In the genomic region with DNA sequence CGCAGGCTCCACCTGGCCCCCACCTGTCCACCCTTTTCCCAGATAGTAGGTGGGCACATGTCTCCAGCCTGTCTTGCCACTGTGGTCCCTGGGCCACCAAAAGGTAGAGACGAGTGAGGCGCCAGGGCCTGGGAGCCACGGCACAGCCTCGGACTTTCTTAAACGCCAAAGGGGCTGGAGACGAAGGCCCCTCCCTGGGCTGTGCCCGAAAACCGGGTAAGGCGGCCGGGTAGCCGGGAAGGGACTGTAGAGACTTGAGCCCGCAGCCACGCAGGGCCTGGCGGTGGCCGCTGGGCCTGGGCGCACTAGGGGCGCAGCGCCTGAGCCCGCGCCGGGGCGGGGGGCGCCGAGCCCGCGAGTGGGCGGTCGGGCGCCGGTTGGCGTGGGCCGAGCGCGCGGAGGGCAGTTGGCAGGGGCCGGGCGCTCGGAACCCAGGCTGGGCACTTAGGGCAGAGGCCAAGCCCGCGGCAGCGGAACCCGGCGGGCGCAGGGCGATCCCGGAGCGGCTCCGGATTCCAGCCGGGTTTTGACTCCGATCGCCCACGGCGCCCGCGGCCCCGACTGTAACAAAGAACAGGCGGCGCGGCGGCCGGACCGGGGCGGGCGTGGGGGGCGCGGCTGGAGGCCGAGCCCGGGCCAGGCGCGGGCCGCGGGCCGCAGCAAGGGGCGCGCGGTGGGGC, we compare ENCODE assay signal across 8 mouse cellular contexts. TPM values are rescaled to one million over a fixed set of nuclear protein-coding genes. Genes with fewer than 3 reads are reported as not detected.
DNase-seq lines count a peak whose midpoint lies in the region; ATAC-seq and TF ChIP-seq lines count a peak whose summit lies in the region.

No protein-coding gene starts in this region.

- H3K9ac ChIP-seq in embryonic facial prominence, embryonic 14.5 days (ENCODE audit: low read depth, low read length) = peak overlapping the region; percentile 99
- peak overlapping the region; percentile 99 for H3K9ac ChIP-seq in limb, embryonic 12.5 days (replicated peaks)
- H3K9ac ChIP-seq in midbrain, embryonic 14.5 days (replicated peaks; ENCODE audit: low read length) = peak overlapping the region; percentile 98

- TF ChIP-seq CTCF in bone marrow, adult 2 months (IDR thresholded peaks at IDR 0.05; ENCODE audit: control insufficient read depth, insufficient read depth, low read length) = no peak

- H3K4me2 ChIP-seq in embryonic facial prominence, embryonic 14.5 days (ENCODE audit: low read depth, low read length) = peak overlapping the region; percentile 76
- H3K4me2 ChIP-seq in limb, embryonic 12.5 days = peak overlapping the region; percentile 77
- H3K4me2 ChIP-seq in midbrain, embryonic 14.5 days (ENCODE audit: low read length) = peak overlapping the region; percentile 76

- peak overlapping the region; percentile 92 for H3K4me3 ChIP-seq in bone marrow, adult 2 months (replicated peaks; ENCODE audit: control insufficient read depth, low read depth, low read length)
- H3K4me3 ChIP-seq in embryonic facial prominence, embryonic 14.5 days (ENCODE audit: low read depth, low read length) = peak overlapping the region; percentile 87
- H3K4me3 ChIP-seq in limb, embryonic 12.5 days (replicated peaks) = peak overlapping the region; percentile 94
- H3K4me3 ChIP-seq in midbrain, embryonic 14.5 days (replicated peaks; ENCODE audit: low read depth, low read length) = peak overlapping the region; percentile 84

- no peaks in the 10 kb centered on the region for H3K9me3 ChIP-seq in embryonic facial prominence, embryonic 14.5 days (ENCODE audit: control insufficient read depth, low read length)
- no peaks in the 10 kb centered on the region for H3K9me3 ChIP-seq in limb, embryonic 12.5 days
- H3K9me3 ChIP-seq in midbrain, embryonic 14.5 days (ENCODE audit: control insufficient read depth, low read length) = no peaks in the 10 kb centered on the region

- H3K36me3 ChIP-seq in embryonic facial prominence, embryonic 14.5 days (ENCODE audit: control insufficient read depth, insufficient read depth, low read length) = no peaks in the 10 kb centered on the region; the same call in 1 of the 2 replicates
- peaks cover 27% of the 10 kb centered on the region; the same call in 1 of the 2 replicates for H3K36me3 ChIP-seq in limb, embryonic 12.5 days
- peaks cover 11% of the 10 kb centered on the region; the same call in 1 of the 2 replicates for H3K36me3 ChIP-seq in midbrain, embryonic 14.5 days (ENCODE audit: control insufficient read depth, insufficient read depth, low read length)

- WGBS in bone marrow, adult 2 months = 1% methylated on average over 76 of the region's 77 CpGs
- 1% methylated on average over 29 of the region's 77 CpGs for WGBS in embryonic facial prominence, embryonic 14.5 days
- WGBS in limb, embryonic 12.5 days = under 1% methylated on average over 68 of the region's 77 CpGs
- under 1% methylated on average over 64 of the region's 77 CpGs for WGBS in midbrain, embryonic 14.5 days

- peak overlapping the region; percentile 97 for H3K27ac ChIP-seq in bone marrow, adult 2 months (ENCODE audit: control insufficient read depth, insufficient read depth, low read depth, low read length, poor library complexity)
- peak overlapping the region; percentile 99 for H3K27ac ChIP-seq in embryonic facial prominence, embryonic 14.5 days (replicated peaks; ENCODE audit: low read depth, low read length)
- H3K27ac ChIP-seq in limb, embryonic 12.5 days = peak overlapping the region; percentile 99
- peak overlapping the region; percentile 100 for H3K27ac ChIP-seq in midbrain, embryonic 14.5 days (replicated peaks; ENCODE audit: low read depth, low read length)

- H3K4me1 ChIP-seq in bone marrow, adult 2 months (ENCODE audit: control insufficient read depth, insufficient read depth, low read length) = peaks cover 7% of the 10 kb centered on the region
- H3K4me1 ChIP-seq in embryonic facial prominence, embryonic 14.5 days (ENCODE audit: control insufficient read depth, insufficient read depth, low read length) = peaks cover 11% of the 10 kb centered on the region
- peaks cover 18% of the 10 kb centered on the region for H3K4me1 ChIP-seq in limb, embryonic 12.5 days (replicated peaks)
- H3K4me1 ChIP-seq in midbrain, embryonic 14.5 days (ENCODE audit: control insufficient read depth, insufficient read depth, low read length) = peaks cover 17% of the 10 kb centered on the region

- H3K27me3 ChIP-seq in embryonic facial prominence, embryonic 14.5 days (replicated peaks; ENCODE audit: control insufficient read depth, insufficient read depth, low read length) = no peaks in the 10 kb centered on the region
- no peaks in the 10 kb centered on the region for H3K27me3 ChIP-seq in limb, embryonic 12.5 days
- H3K27me3 ChIP-seq in midbrain, embryonic 14.5 days (ENCODE audit: control insufficient read depth, insufficient read depth, low read length) = no peaks in the 10 kb centered on the region

- peak; percentile 83 for DNase-seq in 416B (ENCODE audit: low read depth)
- DNase-seq in embryonic facial prominence, embryonic 14.5 days (ENCODE audit: low spot score) = peak; percentile 91
- DNase-seq in heart, adult 8-10 months (ENCODE audit: low spot score) = peak; percentile 82
- peak; percentile 80 to 85 for DNase-seq in kidney, adult 8-10 months
- peak; percentile 93 for DNase-seq in midbrain, embryonic 14.5 days
- peak; percentile 73 for DNase-seq in spleen, adult 12 weeks (ENCODE audit: low spot score)

- no peak for TF ChIP-seq POLR2A in bone marrow, adult 2 months (IDR thresholded peaks at IDR 0.05; ENCODE audit: borderline replicate concordance, control insufficient read depth, low read depth, low read length)

- ATAC-seq in embryonic facial prominence, embryonic 14.5 days (ENCODE audit: low read depth) = peak; percentile 93
- peak; percentile 89 for ATAC-seq in limb, embryonic 12.5 days (ENCODE audit: insufficient number of reproducible peaks, insufficient read depth, low FRiP score, low TSS enrichment, low read depth)
- peak; percentile 88 for ATAC-seq in midbrain, embryonic 14.5 days (ENCODE audit: low FRiP score, low TSS enrichment)

RNA-seq across cellular contexts. Expression of a gene that starts 0.4 kb away (rescaled TPM):
- 3.3 and 9.9 TPM in 2 replicates for polyA plus RNA-seq in bone marrow, adult 2 months (2011; ENCODE audit: insufficient read depth, insufficient read length, low replicate concordance, missing spikeins)
- polyA plus RNA-seq in embryonic facial prominence, embryonic 14.5 days (2014; fragmentation: Nextera tagmentation; extraction: Ambion mirVana) = 8.7 and 9.4 TPM in 2 replicates
- 1 to 10 TPM; 4.5 to 6.5 (median 5.0) TPM for total RNA-seq in heart, adult 8-10 months (2022)
- 16.2 and 18.1 TPM in 2 replicates for polyA plus RNA-seq in limb, embryonic 12.5 days (2016; fragmentation: Nextera tagmentation; extraction: Ambion mirVana)
- 10.5 and 13.2 TPM in 2 replicates for polyA plus RNA-seq in midbrain, embryonic 14.5 days (2014; fragmentation: Nextera tagmentation; extraction: Ambion mirVana)

Comparison
In these comparisons a context has a peak if more than half of its experiments do, and no peak if none do; other contexts are left out.
1. Peak in every context shown above with its lines: DNase-seq, ATAC-seq, H3K4me3 ChIP-seq and H3K27ac ChIP-seq.